Mouse (Mus musculus) spleen, postnatal 10 days (tissue): ENCODE measurements at regions not wholly inside any gene's neighbourhood (a gene's known extent, or its start where the extent isn't known, plus 50 kb on each side); places are given as distances from the start of the nearest gene placed in this dataset.
"Not testable (repeated sequence)": the region's sequence is repeated elsewhere in the genome, so short reads cannot be mapped to it uniquely, and the experiment has no call there.

Source experiments
- DNase-seq, 2 experiments: peaks; one replicate each; pipeline ENCODE4 v3.0.0; 2021 to 2022; ENCODE audit warnings: low spot score in 2 of 2

GRCm38 (mm10) chr4:7921503-7921902 lies 317.3 kb downstream of the Car8 start:
- no peak for DNase-seq

DNA sequence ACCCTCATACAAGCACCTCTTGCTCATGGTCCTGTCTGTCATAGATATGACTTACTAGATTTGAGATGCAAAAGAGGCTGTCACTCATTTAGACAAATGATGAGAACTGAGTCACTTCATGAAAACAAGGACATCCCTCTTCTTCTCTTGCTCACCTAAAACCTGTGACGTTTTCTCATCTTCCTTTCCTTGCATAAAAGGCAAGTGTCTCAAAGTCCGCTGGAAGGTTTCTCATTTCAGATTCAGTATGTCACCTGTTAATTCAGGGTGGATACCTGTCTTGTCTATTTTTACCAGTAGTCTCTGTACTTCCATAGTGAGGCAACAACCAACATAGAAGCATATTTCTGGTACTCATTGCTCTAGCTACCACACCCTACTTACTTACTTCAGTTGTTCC lies 325.6 kb downstream of the Car8 start:
- DNase-seq = no peak

DNA sequence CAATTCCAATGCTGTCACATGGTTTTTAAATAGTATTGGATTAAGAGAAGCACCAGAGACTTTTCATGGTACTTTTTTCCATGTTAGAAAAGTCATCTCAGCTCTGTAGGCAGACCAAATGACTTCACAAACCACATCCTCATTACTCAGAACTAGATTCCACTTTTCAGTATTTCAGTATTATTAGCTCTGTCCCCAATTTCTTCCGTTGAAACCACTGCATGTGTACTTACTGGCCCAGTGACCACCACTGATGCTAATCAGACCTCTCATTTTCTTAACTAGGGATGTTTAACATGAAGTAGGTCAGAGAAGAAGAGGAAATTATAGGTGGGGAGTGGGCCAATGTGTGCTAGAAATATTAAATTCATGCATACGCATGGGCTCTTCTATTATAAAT lies 326.2 kb downstream of the Car8 start:
- no peak for DNase-seq

DNA sequence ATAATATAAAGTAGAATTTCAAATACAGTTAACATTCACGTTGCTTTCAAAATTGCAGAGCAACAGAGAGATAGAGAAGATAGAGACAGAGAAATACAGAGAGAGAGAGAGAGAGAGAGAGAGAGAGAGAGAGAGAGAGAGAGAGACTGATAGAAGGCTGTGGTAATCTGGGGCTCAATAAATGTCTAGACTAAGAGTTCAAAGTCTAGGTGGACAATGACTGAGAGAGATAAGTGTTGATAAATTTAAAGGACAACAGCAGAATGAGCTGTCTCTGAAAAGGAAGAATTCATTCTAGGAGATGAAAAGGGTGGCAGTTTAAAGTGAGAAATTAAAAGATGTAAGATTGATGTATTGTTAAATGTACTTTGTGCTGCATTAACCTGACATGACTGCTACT lies 335.7 kb downstream of the Car8 start:
- no peak for DNase-seq

GRCm38 (mm10) chr4:7894914-7895313 lies 343.9 kb downstream of the Car8 start:
- no peak for DNase-seq

DNA sequence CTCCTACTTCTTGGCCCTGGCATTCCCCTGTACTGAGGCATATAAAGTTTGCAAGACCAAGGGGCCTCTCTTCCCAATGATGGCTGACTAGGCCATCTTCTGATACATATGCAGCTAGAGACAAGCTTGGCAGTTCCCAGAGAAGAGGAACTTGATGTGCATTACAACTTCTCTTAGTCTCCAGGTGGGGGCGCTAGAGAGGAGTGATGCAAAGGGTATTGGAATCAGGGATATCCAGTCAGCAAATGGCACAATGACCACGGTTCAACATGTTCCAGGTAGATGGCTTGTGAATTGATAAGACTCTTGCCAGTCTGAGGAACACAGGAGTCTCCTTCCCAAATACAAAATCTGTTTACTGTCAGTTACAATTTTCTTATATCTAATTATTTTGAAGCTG lies 347.7 kb downstream of the Car8 start:
- DNase-seq = peak in 1 of 2 experiments; percentile 14

DNA sequence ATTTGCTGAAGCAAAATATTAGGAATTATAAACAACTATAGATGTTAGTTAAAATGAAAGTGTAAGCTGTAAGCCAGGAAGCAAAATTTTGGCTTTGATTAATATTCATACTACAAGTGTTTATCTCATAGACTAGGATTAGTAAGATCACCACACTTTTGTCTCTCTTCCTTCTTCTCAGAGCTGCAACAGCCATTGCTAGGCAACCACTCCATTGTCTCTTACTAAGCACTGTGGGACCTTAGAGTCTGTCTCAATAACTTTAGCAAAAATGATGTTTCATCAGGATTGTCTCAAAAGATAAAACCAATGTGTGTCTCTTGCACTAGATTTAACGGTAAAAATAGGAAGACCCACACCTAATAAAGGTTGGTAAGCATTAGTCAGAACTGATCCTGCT lies 384.3 kb downstream of the Car8 start:
- DNase-seq = no peak

DNA sequence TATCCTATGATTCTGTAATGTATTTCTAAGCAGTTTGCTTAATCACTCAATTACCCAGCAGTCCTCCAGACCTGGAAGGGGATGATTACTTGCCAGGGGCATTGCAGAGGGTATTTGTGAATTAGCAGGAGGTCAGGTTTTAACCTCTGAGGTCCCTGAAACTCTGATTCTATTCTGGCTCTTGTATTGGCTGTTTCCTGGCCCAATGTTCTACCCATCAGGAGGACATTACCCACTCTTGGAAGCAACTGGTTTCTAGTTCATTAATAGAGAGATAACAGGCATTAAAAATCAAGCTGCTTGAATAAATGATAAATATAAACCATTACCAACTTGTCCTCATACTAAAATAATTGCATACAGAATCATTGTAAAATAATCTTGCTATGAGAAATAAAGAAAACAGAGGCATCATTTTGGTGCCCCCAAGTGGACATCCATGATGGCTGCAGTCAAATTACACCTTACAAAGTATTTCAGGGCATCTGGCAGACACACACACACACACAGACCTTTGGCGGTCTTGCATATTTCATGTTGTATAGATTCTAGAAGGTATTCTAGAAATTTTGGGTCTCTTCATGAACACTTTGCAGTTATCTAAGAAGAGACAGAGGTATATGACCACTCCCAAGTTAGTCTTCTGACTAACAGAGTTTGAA lies 385.6 kb downstream of the Car8 start:
- peak in 1 of 2 experiments; percentile 31 for DNase-seq

DNA sequence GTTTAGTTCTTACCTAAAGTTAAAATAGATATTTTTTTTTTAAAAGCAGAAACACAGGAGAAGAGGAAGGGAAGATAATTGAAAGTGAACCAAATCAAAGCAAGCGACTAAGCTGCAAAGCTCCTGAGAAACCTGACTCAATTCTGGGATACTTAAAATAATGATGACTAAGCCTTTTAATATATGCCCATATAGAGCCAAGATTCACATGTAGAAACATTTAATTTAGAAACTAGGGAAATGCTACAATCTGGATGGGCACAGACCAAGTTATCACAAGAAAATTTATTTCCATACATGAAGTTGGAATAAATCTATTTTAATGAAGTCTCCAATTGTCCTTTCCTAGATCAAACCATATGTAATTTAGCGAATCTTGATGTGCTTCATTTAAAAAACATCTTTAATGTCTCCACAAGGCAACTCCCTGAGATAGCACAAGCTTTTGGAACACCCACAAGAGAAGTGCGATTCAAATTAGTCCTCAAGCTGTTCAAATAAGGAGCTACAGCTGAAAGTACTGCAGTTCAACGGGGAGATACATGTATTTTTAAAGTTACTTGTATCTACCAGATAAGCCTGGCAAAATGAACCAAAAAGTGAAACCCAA lies 386.7 kb downstream of the Car8 start:
- no peak for DNase-seq

DNA sequence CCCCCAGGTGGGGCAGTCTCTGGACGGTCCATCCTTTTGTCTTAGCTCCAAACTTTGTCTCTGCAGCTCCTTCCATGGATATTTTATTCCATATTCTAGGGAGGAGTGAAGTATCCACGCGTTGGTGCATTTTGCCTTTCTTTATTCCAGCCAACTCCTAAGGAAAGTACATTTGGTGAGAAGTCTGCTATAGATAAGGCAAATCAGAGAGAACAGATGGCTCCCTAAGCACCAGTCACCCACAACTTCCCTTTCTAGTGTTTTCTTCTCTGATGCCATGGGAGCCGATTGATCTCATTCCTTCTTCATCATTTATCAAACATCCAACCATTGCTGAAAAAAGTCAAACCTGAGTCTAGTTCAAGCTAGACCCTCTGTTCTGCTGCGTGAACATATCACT lies 391.4 kb downstream of the Car8 start:
- no peak for DNase-seq

GRCm38 (mm10) chr4:7829126-7829525 lies 409.7 kb downstream of the Car8 start:
- DNase-seq = no peak

DNA sequence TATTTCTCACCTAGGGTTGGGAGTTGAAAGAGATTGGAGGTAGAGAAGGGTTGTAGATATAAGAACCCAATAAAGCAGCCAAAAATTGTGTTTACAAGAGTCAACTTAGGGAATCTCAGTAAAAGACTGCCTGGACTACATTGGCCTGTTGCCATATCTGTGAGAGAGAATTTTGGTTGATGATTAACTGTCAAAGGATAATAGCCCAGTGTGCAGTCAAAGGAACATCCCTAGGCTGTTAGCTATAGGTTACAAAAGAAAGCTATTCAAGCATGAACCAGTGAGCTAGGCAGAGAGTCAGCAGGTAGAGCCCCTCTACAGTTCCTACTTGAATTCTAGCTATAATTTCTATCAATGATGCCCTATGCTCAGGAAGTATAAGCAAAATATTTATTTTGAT lies 419.0 kb downstream of the Car8 start:
- DNase-seq = no peak

GRCm38 (mm10) chr4:7777761-7778160 lies 461.1 kb downstream of the Car8 start:
- DNase-seq = not testable (repeated sequence)

DNA sequence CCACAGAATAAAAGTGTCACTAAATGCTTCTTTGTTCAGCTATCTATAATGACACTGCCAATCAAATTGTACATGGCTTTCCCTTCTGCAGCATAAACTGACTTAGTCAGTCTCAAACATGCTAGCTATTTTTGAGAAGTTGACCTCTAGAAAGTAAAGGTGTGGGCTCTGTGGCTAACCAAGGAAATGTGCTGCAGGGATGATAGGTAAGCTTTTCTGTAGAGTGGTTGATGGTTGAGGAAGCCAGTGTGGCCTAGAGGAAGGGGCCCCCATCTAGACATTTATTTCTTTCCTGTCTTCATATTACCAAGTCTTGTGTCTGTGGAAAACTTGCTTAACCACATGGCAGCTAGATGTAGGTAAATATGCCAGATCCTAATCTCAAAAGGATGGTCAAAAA lies 483.4 kb downstream of the Car8 start:
- DNase-seq = no peak

- no peak for DNase-seq
These were observed 484.9 kb downstream of the Car8 start for GRCm38 (mm10) chr4:7753931-7754330.

- no peak for DNase-seq
These were observed 487.6 kb downstream of the Car8 start for GRCm38 (mm10) chr4:7751208-7751607.

DNA sequence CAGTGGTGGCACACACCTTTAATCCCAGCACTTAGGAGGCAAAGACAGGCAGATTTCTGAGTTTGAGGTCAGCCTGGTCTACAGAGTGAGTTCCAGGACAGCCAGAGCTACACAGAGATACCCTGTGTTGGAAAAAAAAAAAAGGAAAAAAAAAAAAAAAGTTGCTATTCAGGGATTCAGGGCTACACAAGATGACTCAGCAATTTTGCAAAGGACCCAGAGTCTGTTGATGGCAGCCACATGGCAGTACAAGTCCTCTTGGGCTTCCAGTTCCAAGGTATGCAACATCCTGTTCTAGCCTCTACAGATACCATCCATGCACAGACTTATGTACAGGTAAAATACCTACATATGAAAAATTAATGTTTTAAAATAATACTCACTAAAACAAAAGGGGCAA lies 515.9 kb downstream of the Car8 start:
- no peak for DNase-seq

- DNase-seq = no peak
These were observed 550.3 kb downstream of the Car8 start for GRCm38 (mm10) chr4:7688516-7688915.

DNA sequence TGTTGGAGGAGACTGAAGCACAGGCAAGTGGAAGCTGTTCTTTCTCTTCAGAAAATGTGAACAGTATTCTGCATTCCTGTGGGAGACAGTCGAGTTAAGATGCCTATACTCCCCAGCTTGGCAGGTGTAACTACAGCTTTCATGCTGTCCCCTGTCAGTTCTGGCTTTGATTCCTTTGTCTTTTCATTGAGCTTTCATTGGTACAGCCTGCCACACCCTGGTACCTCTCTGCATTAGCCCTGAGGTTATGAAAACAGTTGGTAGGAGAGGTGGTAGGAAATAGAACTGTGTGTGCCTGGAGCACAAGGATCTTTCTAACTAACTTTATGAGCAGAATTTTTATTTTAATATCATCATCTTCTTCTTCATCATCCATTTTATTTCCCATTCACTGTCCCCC lies 551.6 kb downstream of the Car8 start:
- no peak for DNase-seq

GRCm38 (mm10) chr4:7670795-7671105 lies 568.1 kb downstream of the Car8 start:
- no peak for DNase-seq

- DNase-seq = no peak
These were observed 568.6 kb downstream of the Car8 start for GRCm38 (mm10) chr4:7669992-7670794.

DNA sequence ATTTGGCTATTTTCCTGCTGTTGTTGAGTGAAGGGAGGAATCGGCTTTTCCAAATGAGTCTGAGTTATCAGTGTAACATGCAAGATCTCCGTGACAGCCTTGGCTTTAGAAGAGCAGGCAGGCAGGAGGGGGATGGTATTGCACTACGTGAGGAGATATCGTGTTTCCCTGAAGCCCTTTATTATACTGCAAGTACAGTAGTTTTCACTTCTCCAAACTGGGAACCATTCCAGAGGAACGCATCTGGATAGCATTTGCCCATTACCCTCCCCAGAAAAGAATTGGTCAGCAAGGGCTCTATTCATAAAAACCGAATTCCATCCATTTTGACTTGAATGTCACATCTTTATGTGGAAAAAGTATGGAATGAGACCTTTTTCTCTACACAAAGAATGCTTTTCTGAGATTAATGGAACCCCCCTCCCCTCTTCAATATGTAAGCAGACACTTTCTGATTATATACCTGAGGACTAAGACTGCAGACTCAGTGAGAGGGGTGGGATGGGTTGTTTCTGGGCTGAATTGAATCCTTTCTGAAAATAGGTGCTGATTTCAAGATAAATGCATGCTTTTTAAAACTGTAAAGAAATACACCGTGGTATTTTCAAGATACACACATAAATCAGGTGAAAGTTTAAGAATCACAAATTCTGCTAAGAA lies 571.8 kb downstream of the Car8 start:
- no peak for DNase-seq
